Mouse (Mus musculus): ENCODE data around the gene Syne4. TPM values are rescaled to one million over a fixed set of nuclear protein-coding genes. Genes with fewer than 3 reads are reported as not detected.
A peak's percentile ranks its signal among the peaks of the same experiment; 100 is the strongest.

Gene Syne4
- polyA plus RNA-seq, 1 experiment, result 21.5 TPM

DNA sequence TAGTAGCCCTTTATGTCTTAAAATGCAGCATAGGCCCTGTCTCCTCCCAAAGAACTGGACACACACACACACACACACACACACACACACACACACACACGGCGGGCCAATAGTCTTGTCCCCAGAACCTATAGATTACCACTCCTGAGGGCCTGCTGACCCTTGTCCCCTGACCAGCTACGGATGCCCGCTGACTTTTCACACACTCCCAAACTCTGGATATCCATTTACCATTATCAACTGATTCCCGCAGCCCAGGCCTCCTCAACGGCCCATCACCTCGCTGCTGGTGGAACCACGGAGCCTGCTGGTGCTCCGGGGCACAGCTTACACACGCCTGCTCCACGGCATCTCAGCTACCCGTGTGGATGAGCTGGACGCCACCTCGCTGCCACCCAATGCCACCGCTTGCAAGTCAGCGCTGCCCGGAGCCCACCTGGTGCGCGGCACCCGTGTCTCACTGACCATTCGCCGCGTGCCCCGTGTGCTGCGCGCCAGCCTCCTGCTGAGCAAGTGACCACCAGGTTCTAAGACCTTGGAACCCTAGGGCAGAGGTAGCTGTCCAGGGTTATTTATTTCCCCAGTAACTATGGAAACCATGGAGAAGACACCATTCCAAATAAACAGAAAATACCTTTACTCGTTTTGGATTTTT lies 814 bp upstream of the Syne4 start:
- no peak for DNase-seq
- H3K4me1 ChIP-seq (ENCODE audit: control insufficient read depth, insufficient read depth, low read length), result peaks cover 2% of the 10 kb centered on the region; the same call in 1 of the 2 replicates
- whole genome bisulfite sequencing, result 59% methylated on average over 27 of the region's 27 CpGs
- no peak for TF ChIP-seq POLR2A (IDR thresholded peaks at IDR 0.05; ENCODE audit: borderline replicate concordance, extremely low read depth, low read depth, low read length)
- TF ChIP-seq CTCF (IDR thresholded peaks at IDR 0.05; ENCODE audit: insufficient read depth, low read length), result no peak
- H3K4me3 ChIP-seq (replicated peaks; ENCODE audit: extremely low read depth, low read depth, low read length), result no peak overlapping the region

DNA sequence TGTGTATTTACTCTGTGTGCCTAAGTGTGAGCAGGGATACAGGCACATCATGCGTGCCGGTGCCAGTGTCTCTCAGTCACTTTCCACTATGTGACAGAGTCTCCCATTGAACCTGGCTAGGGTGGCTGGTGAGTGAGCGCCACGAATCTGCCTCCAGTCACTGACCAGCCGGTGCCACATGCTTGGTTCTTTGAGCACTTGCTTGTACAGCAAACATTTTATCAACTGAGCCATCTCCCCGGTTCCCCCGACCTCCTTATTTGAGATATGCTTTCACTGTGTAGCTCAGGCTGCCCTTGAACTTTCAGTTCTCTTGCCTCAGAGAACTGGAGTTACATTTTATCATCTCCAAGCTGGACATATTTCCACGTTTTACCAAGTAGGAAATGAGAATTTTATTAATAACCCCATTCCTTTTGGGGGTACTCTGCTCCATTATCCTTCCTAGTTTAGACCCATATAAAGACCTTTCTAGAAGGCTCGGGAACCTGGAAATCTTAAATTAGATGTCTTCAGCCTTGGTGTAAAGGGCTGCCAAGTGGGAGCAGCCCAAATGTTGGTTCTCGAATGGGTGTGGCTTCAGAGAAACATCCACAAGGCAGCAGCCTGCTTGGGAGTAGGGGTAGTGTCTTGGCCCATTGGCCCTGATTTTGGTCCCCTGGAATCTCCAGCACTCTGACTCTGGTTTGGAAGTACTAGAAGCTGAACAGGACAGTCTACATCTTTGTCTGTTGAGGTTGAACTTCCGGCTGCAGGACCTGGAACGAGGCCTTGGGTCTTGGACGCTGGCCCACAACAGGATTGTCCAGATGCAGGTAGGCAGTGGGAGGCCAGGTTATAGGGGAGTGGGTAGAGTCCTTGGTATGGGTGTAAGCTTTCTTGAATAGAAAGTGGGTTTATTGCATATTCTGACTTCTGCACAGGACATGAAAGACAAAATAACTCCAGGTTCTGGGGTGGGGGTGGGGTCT lies 1.2 kb downstream of the Syne4 start:
- TF ChIP-seq POLR2A (IDR thresholded peaks at IDR 0.05; ENCODE audit: borderline replicate concordance, extremely low read depth, low read depth, low read length) (no peak), CTCF (IDR thresholded peaks at IDR 0.05; ENCODE audit: insufficient read depth, low read length) (no peak)
- no peak overlapping the region for H3K4me3 ChIP-seq (replicated peaks; ENCODE audit: extremely low read depth, low read depth, low read length)
- 60% methylated on average over 13 of the region's 13 CpGs for WGBS
- no peak for DNase-seq
- no peaks in the 10 kb centered on the region; the same call in 1 of the 2 replicates for H3K4me1 ChIP-seq (ENCODE audit: control insufficient read depth, insufficient read depth, low read length)

DNA sequence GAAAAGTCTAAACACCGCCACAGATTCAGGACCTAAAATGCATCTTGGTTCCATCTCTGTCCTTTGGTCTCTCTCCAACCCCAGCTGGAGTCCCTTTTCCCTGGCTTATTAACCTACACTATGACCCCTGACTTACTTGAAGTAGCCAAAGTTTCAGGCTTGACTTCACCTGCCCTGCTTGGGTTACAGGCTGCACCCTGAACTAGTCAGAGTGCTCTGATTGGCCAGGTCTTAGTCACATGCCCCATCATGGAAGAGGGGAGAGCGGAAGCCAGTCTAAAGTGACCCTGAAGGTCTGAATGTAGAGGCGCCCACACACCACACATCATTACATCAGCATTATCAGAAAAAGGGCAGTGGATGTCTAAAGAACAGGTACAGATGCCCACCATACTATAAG lies 3.5 kb downstream of the Syne4 start:
- WGBS, result 93% methylated on average over 3 of the region's 3 CpGs
- no peak for DNase-seq
- no peak for TF ChIP-seq POLR2A (IDR thresholded peaks at IDR 0.05; ENCODE audit: borderline replicate concordance, extremely low read depth, low read depth, low read length)
- TF ChIP-seq CTCF (IDR thresholded peaks at IDR 0.05; ENCODE audit: insufficient read depth, low read length), result no peak
- H3K4me1 ChIP-seq (ENCODE audit: control insufficient read depth, insufficient read depth, low read length), result peaks cover 9% of the 10 kb centered on the region
- H3K4me3 ChIP-seq (replicated peaks; ENCODE audit: extremely low read depth, low read depth, low read length), result no peak overlapping the region

DNA sequence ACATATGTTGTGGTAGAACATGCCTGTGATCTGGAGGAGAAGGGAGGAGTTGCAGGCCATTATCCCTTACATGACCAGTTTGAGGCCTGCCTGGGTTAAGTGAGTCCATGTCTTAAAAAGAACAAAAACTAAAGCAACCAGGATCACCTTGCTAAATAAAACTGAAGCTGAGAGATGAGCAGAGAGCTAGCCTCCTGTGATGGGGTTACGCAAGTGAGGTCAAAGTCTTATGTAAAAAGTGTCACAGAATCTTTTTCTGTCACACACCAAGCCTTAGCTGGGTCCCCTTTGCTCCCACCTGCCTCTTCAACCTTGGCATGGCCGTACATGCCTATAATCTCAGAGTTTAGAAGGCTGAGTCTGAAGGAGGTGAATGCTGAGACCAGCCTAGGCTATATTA lies 6.3 kb downstream of the Syne4 start:
- WGBS, result 78% methylated on average over 2 of the region's 2 CpGs
- TF ChIP-seq POLR2A (IDR thresholded peaks at IDR 0.05; ENCODE audit: borderline replicate concordance, extremely low read depth, low read depth, low read length) (no peak), CTCF (IDR thresholded peaks at IDR 0.05; ENCODE audit: insufficient read depth, low read length) (no peak)
- H3K4me1 ChIP-seq (ENCODE audit: control insufficient read depth, insufficient read depth, low read length), result peaks cover 9% of the 10 kb centered on the region
- no peak overlapping the region for H3K4me3 ChIP-seq (replicated peaks; ENCODE audit: extremely low read depth, low read depth, low read length)
- no peak for DNase-seq

- peaks cover 9% of the 10 kb centered on the region for H3K4me1 ChIP-seq (ENCODE audit: control insufficient read depth, insufficient read depth, low read length)
- TF ChIP-seq CTCF (IDR thresholded peaks at IDR 0.05; ENCODE audit: insufficient read depth, low read length) (no peak), POLR2A (IDR thresholded peaks at IDR 0.05; ENCODE audit: borderline replicate concordance, extremely low read depth, low read depth, low read length) (peak; percentile 76; the same call in 1 of the 2 replicates)
- peak; percentile 64 for DNase-seq
- under 1% methylated on average over 63 of the region's 63 CpGs for WGBS
- peak within 1 kb of the TSS; percentile 66 for H3K4me3 ChIP-seq (replicated peaks; ENCODE audit: extremely low read depth, low read depth, low read length)
Measured at GRCm38 (mm10) chr7:30321539-30322284, 7.1 kb downstream of the Syne4 start, which contains the start of gene E130208F15Rik. Gene E130208F15Rik, plus strand, starts transcription at chr7:30321740.

- TF ChIP-seq POLR2A (IDR thresholded peaks at IDR 0.05; ENCODE audit: borderline replicate concordance, extremely low read depth, low read depth, low read length), result peak; percentile 74
- no peak for TF ChIP-seq CTCF (IDR thresholded peaks at IDR 0.05; ENCODE audit: insufficient read depth, low read length)
- Histone ChIP-seq H3K4me1 (ENCODE audit: control insufficient read depth, insufficient read depth, low read length) (peaks cover 9% of the 10 kb centered on the region), H3K4me3 (replicated peaks; ENCODE audit: extremely low read depth, low read depth, low read length) (peak overlapping the region; percentile 66)
- under 1% methylated on average over 20 of the region's 20 CpGs for WGBS
- DNase-seq, result peak; percentile 97
Measured at GRCm38 (mm10) chr7:30322285-30322667, 7.7 kb downstream of the Syne4 start.

GRCm38 (mm10) chr7:30322865-30323264 lies 8.3 kb downstream of the Syne4 start:
- WGBS, result 20% methylated on average over 6 of the region's 6 CpGs
- Histone ChIP-seq H3K4me3 (replicated peaks; ENCODE audit: extremely low read depth, low read depth, low read length) (no peak overlapping the region), H3K4me1 (ENCODE audit: control insufficient read depth, insufficient read depth, low read length) (peaks cover 9% of the 10 kb centered on the region)
- TF ChIP-seq CTCF (IDR thresholded peaks at IDR 0.05; ENCODE audit: insufficient read depth, low read length) (no peak), POLR2A (IDR thresholded peaks at IDR 0.05; ENCODE audit: borderline replicate concordance, extremely low read depth, low read depth, low read length) (no peak)
- DNase-seq, result no peak

- WGBS, result 71% methylated on average over 3 of the region's 3 CpGs
- no peak for DNase-seq
- Histone ChIP-seq H3K4me1 (ENCODE audit: control insufficient read depth, insufficient read depth, low read length) (peaks cover 9% of the 10 kb centered on the region), H3K4me3 (replicated peaks; ENCODE audit: extremely low read depth, low read depth, low read length) (no peak within 1 kb of the TSS)
- TF ChIP-seq CTCF (IDR thresholded peaks at IDR 0.05; ENCODE audit: insufficient read depth, low read length), result no peak
- TF ChIP-seq POLR2A (IDR thresholded peaks at IDR 0.05; ENCODE audit: borderline replicate concordance, extremely low read depth, low read depth, low read length), result no peak
Measured at GRCm38 (mm10) chr7:30323795-30324194, 9.2 kb downstream of the Syne4 start, which contains the start of gene Sdhaf1. Gene Sdhaf1, minus strand, starts transcription at chr7:30323895.

Data from lung, adult 2 months (tissue).